Mouse (Mus musculus) MEL (cell line): ENCODE results near the gene Tkt. TPM values are rescaled to one million over a fixed set of nuclear protein-coding genes. Genes with fewer than 3 reads are reported as not detected.

ENCODE experiments used
- DNase-seq: peaks from one replicate; pipeline ENCODE4 v3.0.0; 2011; ENCODE audit warnings: low read depth, low spot score
- H3K27ac ChIP-seq: 2 replicates; pipeline ENCODE4 v1.5.1; 2012; ENCODE audit warnings: low read depth, mild to moderate bottlenecking, control low read depth, low read length, moderate library complexity; ENCODE audit not compliant: control insufficient read depth
- H3K27me3 ChIP-seq, 2 experiments: fragments of 150-350 bp in 1 of 2; sonication (generic) in 1 of 2; 2 replicates each; pipeline ENCODE4 v1.6.1; 2012; ENCODE audit warnings: low read length in 2 of 2, mild to moderate bottlenecking in 2 of 2, improper control_type of control experiment in 1 of 2, moderate library complexity in 1 of 2; ENCODE audit not compliant: insufficient read depth in 2 of 2, control insufficient read depth in 1 of 2
- H3K36me3 ChIP-seq, 2 experiments: 2 replicates each; pipeline ENCODE4 v1.6.1; 2012 to 2014; ENCODE audit warnings: low read length in 2 of 2, improper control_type of control experiment in 1 of 2, inconsistent platforms in 1 of 2, mild to moderate bottlenecking in 1 of 2; ENCODE audit not compliant: insufficient read depth in 2 of 2, control insufficient read depth in 1 of 2
- H3K4me1 ChIP-seq, 2 experiments: fragments of 150-350 bp in 1 of 2; sonication (generic) in 1 of 2; 2 replicates each; pipeline ENCODE4 v1.6.1; 2012; ENCODE audit warnings: low read length in 2 of 2, improper control_type of control experiment in 1 of 2, mild to moderate bottlenecking in 1 of 2; ENCODE audit not compliant: insufficient read depth in 2 of 2, control insufficient read depth in 1 of 2
- H3K4me3 ChIP-seq, 2 experiments: fragments of 150-350 bp in 1 of 2; sonication (generic) in 1 of 2; 2 replicates each; pipeline ENCODE4 v1.5.1; 2012; ENCODE audit warnings: low read depth in 2 of 2, low read length in 2 of 2, mild to moderate bottlenecking in 2 of 2, moderate library complexity in 2 of 2, control low read depth in 1 of 2, improper control_type of control experiment in 1 of 2; ENCODE audit not compliant: control insufficient read depth in 1 of 2, insufficient read depth in 1 of 2
- H3K79me2 ChIP-seq: 2 replicates; pipeline ENCODE4 v1.6.1; 2012; ENCODE audit warnings: mild to moderate bottlenecking, low read length, moderate library complexity; ENCODE audit not compliant: control insufficient read depth, poor library complexity, insufficient read depth
- H3K9ac ChIP-seq: 2 replicates; pipeline ENCODE4 v1.6.1; 2012; ENCODE audit warnings: low read depth, mild to moderate bottlenecking, control low read depth, low read length, moderate library complexity; ENCODE audit not compliant: control insufficient read depth, poor library complexity, severe bottlenecking
- H3K9me3 ChIP-seq: fragments of 150-350 bp; sonication (generic); replicated peaks from 2 replicates; pipeline ENCODE4 v1.6.1; 2012; ENCODE audit warnings: mild to moderate bottlenecking, low read length, improper control_type of control experiment, moderate library complexity; ENCODE audit not compliant: insufficient read depth
- BHLHE40 ChIP-seq: IDR thresholded peaks from 2 replicates; pipeline ENCODE4 v1.6.1; 2012; ENCODE audit warnings: low read depth, mild to moderate bottlenecking, inconsistent platforms, low read length, improper control_type of control experiment, borderline replicate concordance
- CHD1 ChIP-seq: IDR thresholded peaks from 2 replicates; pipeline ENCODE4 v1.6.1; 2012; ENCODE audit warnings: low read depth, mild to moderate bottlenecking, inconsistent platforms, low read length, improper control_type of control experiment
- CTCF ChIP-seq, 3 experiments: IDR thresholded peaks in 2 of 3; conservative IDR thresholded peaks in 1 of 3; 2 replicates each; pipeline ENCODE4 v1.5.1; 2011 to 2012; ENCODE audit warnings: low read length in 3 of 3, low read depth in 2 of 3, mild to moderate bottlenecking in 2 of 3, improper control_type of control experiment in 1 of 3, inconsistent platforms in 1 of 3, mixed read lengths in 1 of 3, moderate library complexity in 1 of 3; ENCODE audit not compliant: control insufficient read depth in 1 of 3, insufficient read depth in 1 of 3, poor library complexity in 1 of 3, severe bottlenecking in 1 of 3
- ELF1 ChIP-seq: IDR thresholded peaks from 2 replicates; pipeline ENCODE4 v1.6.1; 2014; ENCODE audit warnings: low read depth, mild to moderate bottlenecking, inconsistent platforms, low read length, improper control_type of control experiment, moderate library complexity
- EP300 ChIP-seq, 2 experiments: IDR thresholded peaks; 2 replicates each; pipeline ENCODE4 v1.6.1; 2011; ENCODE audit warnings: improper control_type of control experiment in 2 of 2, low read length in 2 of 2, low read depth in 1 of 2, mild to moderate bottlenecking in 1 of 2
- MAX ChIP-seq: IDR thresholded peaks from 2 replicates; pipeline ENCODE4 v1.6.1; 2011; ENCODE audit warnings: low read length, improper control_type of control experiment
- MXI1 ChIP-seq: IDR thresholded peaks from 2 replicates; pipeline ENCODE4 v1.6.1; 2011; ENCODE audit warnings: mild to moderate bottlenecking, low read depth, low read length, improper control_type of control experiment
- MYB ChIP-seq: IDR thresholded peaks from 2 replicates; pipeline ENCODE4 v1.6.1; 2011; ENCODE audit warnings: mild to moderate bottlenecking, low read depth, low read length, improper control_type of control experiment
- MYC ChIP-seq: IDR thresholded peaks from 2 replicates; pipeline ENCODE4 v1.6.1; 2011; ENCODE audit warnings: low read depth, mild to moderate bottlenecking, low read length, improper control_type of control experiment, moderate library complexity
- NELFE ChIP-seq: IDR thresholded peaks from 2 replicates; pipeline ENCODE4 v1.6.1; 2011; ENCODE audit warnings: low read depth, low read length, improper control_type of control experiment
- NRF1 ChIP-seq: IDR thresholded peaks from 2 replicates; pipeline ENCODE4 v1.6.1; 2014; ENCODE audit warnings: low read depth, mild to moderate bottlenecking, inconsistent platforms, low read length, improper control_type of control experiment, moderate library complexity; ENCODE audit not compliant: poor library complexity, insufficient read depth, severe bottlenecking
- RAD21 ChIP-seq: IDR thresholded peaks from 2 replicates; pipeline ENCODE4 v1.6.1; 2011; ENCODE audit warnings: mild to moderate bottlenecking, low read depth, low read length, improper control_type of control experiment
- RCOR1 ChIP-seq: IDR thresholded peaks from 2 replicates; pipeline ENCODE4 v1.6.1; 2012; ENCODE audit warnings: low read depth, mild to moderate bottlenecking, inconsistent platforms, low read length, improper control_type of control experiment
- SIN3A ChIP-seq: IDR thresholded peaks from 2 replicates; pipeline ENCODE4 v1.6.1; 2012; ENCODE audit warnings: low read length, improper control_type of control experiment, inconsistent platforms
- SMC3 ChIP-seq: IDR thresholded peaks from 2 replicates; pipeline ENCODE4 v1.6.1; 2011; ENCODE audit warnings: low read depth, low read length, improper control_type of control experiment
- USF1 ChIP-seq: IDR thresholded peaks from 2 replicates; pipeline ENCODE4 v1.6.1; 2014; ENCODE audit warnings: low read depth, mild to moderate bottlenecking, inconsistent platforms, low read length, improper control_type of control experiment, moderate library complexity
- USF2 ChIP-seq, 2 experiments: IDR thresholded peaks; 2 replicates each; pipeline ENCODE4 v1.6.1; 2011 to 2012; ENCODE audit warnings: improper control_type of control experiment in 2 of 2, low read length in 2 of 2, borderline replicate concordance in 1 of 2, inconsistent platforms in 1 of 2, low read depth in 1 of 2, mild to moderate bottlenecking in 1 of 2; ENCODE audit not compliant: insufficient read depth in 1 of 2
- ZC3H11A ChIP-seq: IDR thresholded peaks from 2 replicates; pipeline ENCODE4 v1.6.1; 2012; ENCODE audit warnings: low read depth, mild to moderate bottlenecking, inconsistent platforms, low read length, improper control_type of control experiment
- polyA plus RNA-seq, 2 experiments: library from polyadenylated mRNA; stranded (reverse) in 1 of 2; unstranded in 1 of 2; fragments of >175 nt in 1 of 2; fragments of >200 nt in 1 of 2; gene quantifications; 2 replicates each; pipeline versions ENCODE4 v1.2.1 to v1.2.4; 2012; ENCODE audit warnings: low replicate concordance in 2 of 2, low read depth in 1 of 2; ENCODE audit not compliant: insufficient read length in 2 of 2, insufficient read depth in 1 of 2, missing spikeins in 1 of 2
- total RNA-seq: library from RNA; depleted of rRNA; stranded (reverse); fragments of 300-350 nt; gene quantifications from 2 replicates; pipeline ENCODE4 v1.2.3, GENCODE M21; 2012

Gene Tkt
- total and polyA plus RNA-seq, 3 experiments: 115 to 1,273 (median 640) TPM

GRCm38 (mm10) chr14:30610940-30611339 lies 62.8 kb downstream of the Tkt start:
- peaks cover 3% of the 10 kb centered on the region in 2 experiments; a peak in 3 of 4 replicates for H3K36me3 ChIP-seq
- H3K27ac ChIP-seq: no peak overlapping the region

DNA sequence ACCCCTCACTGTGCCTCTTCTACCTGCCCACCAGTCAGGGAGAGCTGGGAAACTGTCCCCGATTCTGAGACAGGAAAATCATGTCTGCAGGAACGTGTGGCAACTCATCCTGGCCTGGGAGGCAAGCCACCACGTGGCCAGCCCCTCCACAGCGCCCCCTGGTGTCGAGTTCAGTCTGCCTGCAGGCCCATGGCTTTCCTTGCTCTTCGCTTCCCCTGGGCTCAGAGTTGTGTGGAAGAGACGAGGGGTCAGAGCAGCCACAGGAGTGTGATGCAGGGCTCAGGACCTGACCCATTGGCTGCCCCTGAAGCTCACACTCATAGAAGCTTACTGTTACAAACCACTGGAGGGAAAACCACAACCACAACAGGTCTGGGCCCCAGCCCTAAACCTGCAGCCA lies 64.4 kb downstream of the Tkt start:
- TF ChIP-seq RCOR1: no peak
- TF ChIP-seq NRF1: no peak
- no peak for TF ChIP-seq EP300 (IDR thresholded peaks at IDR 0.05; ENCODE audit: low read depth in 1 of 2, low read length in 2 of 2)
- peak; percentile 29 for TF ChIP-seq RAD21
- TF ChIP-seq ELF1: no peak
- TF ChIP-seq NELFE: no peak
- TF ChIP-seq MYB: no peak
- 0 out of 2 replicates have a peak, but pooled peaks have one; percentile 12 for TF ChIP-seq BHLHE40
- TF ChIP-seq MYC: peak; percentile 99
- peak; percentile 93 for TF ChIP-seq USF1
- TF ChIP-seq SMC3: peak; percentile 76
- TF ChIP-seq MAX: peak; percentile 98
- TF ChIP-seq ZC3H11A: peak; percentile 16; the same call in 1 of the 2 replicates
- peak; percentile 90 to 98 (median 94) for TF ChIP-seq CTCF (IDR thresholded peaks at IDR 0.05 in 2 of 3, conservative IDR thresholded peaks at IDR 0.05 in 1 of 3; ENCODE audit: control insufficient read depth in 1 of 3, insufficient read depth in 1 of 3, low read depth in 2 of 3, low read length in 3 of 3, poor library complexity in 1 of 3, severe bottlenecking in 1 of 3)
- TF ChIP-seq SIN3A: peak; percentile 55; the same call in 1 of the 2 replicates
- TF ChIP-seq USF2 (IDR thresholded peaks at IDR 0.05; ENCODE audit: borderline replicate concordance in 1 of 2, insufficient read depth in 1 of 2, low read depth in 1 of 2, low read length in 2 of 2): 0 out of 4 replicates have a peak, but pooled peaks of 1 of the 2 experiments have one; percentile 58
- peak; percentile 93 for TF ChIP-seq MXI1
- no peak overlapping the region for H3K27ac ChIP-seq
- H3K4me3 ChIP-seq: no peak overlapping the region
- H3K79me2 ChIP-seq: no peaks in the 10 kb centered on the region; the same call in 1 of the 2 replicates
- H3K36me3 ChIP-seq: peaks cover 2 to 3% of the 10 kb centered on the region in 2 experiments; a peak in 3 of 4 replicates
- H3K9me3 ChIP-seq: no peaks in the 10 kb centered on the region
- DNase-seq: peak; percentile 79
- H3K27me3 ChIP-seq: no peaks in the 10 kb centered on the region
- H3K9ac ChIP-seq: no peak overlapping the region
- H3K4me1 ChIP-seq: peaks cover 2 to 6% of the 10 kb centered on the region in 2 experiments; a peak in 3 of 4 replicates

More at GRCm38 (mm10) chr14:30610940-30611339, 62.8 kb downstream of the Tkt start:
- Histone ChIP-seq H3K9me3 (no peaks in the 10 kb centered on the region), H3K4me1 (peaks cover 2 to 6% of the 10 kb centered on the region in 2 experiments; a peak in 3 of 4 replicates), H3K79me2 (no peaks in the 10 kb centered on the region; the same call in 1 of the 2 replicates), H3K9ac (no peak overlapping the region), H3K4me3 (no peak overlapping the region), H3K27me3 (no peaks in the 10 kb centered on the region)
- DNase-seq: no peak
- TF ChIP-seq CHD1 (no peak), EP300 (IDR thresholded peaks at IDR 0.05; ENCODE audit: low read depth in 1 of 2, low read length in 2 of 2) (no peak)
